Mouse (Mus musculus) G1E (cell line): ENCODE data around the gene Aldh3a2. TPM values are rescaled to one million over a fixed set of nuclear protein-coding genes. Genes with fewer than 3 reads are reported as not detected.
A peak's percentile ranks its signal among the peaks of the same experiment; 100 is the strongest.
"Not testable (repeated sequence)": the region's sequence is repeated elsewhere in the genome, so short reads cannot be mapped to it uniquely, and the experiment has no call there.

Experiments used
- ATAC-seq: 2 replicates; pipeline ENCODE4 v1.8.0; 2016; ENCODE audit warnings: mild to moderate bottlenecking; ENCODE audit not compliant: insufficient number of reproducible peaks, poor library complexity, low FRiP score, severe bottlenecking; ENCODE audit errors: extremely low read depth
- DNase-seq: peaks from one replicate; pipeline ENCODE4 v3.0.0; 2012; ENCODE audit warnings: low spot score
- H3K27me3 ChIP-seq: 2 replicates; pipeline ENCODE4 v1.6.1; 2012; ENCODE audit warnings: mild to moderate bottlenecking, low read length, inconsistent platforms; ENCODE audit not compliant: insufficient read depth
- H3K36me3 ChIP-seq: replicated peaks from 2 replicates; pipeline ENCODE3; 2012; ENCODE audit warnings: mild to moderate bottlenecking, inconsistent platforms
- H3K4me1 ChIP-seq: 2 replicates; pipeline ENCODE4 v1.6.1; 2012; ENCODE audit warnings: low read depth, low read length, inconsistent platforms, mixed read lengths; ENCODE audit not compliant: insufficient read depth
- H3K4me3 ChIP-seq: 2 replicates; pipeline ENCODE4 v1.5.1; 2012; ENCODE audit warnings: low read depth, mild to moderate bottlenecking, inconsistent platforms, low read length, moderate library complexity, mixed read lengths
- H3K9me3 ChIP-seq: replicated peaks from 2 replicates; pipeline ENCODE4 v1.6.1; 2012; ENCODE audit warnings: inconsistent platforms
- CTCF ChIP-seq: IDR thresholded peaks from 2 replicates; pipeline ENCODE4 v1.5.1; 2012; ENCODE audit warnings: low read depth, low read length, inconsistent platforms, mixed read lengths
- GATA1 ChIP-seq: IDR thresholded peaks from 2 replicates; pipeline ENCODE4 v1.6.1; 2012; ENCODE audit warnings: borderline replicate concordance, low read length, inconsistent platforms, mixed read lengths
- GATA2 ChIP-seq: IDR thresholded peaks from 2 replicates; pipeline ENCODE4 v1.6.1; 2012; ENCODE audit warnings: low read depth, low read length, inconsistent platforms, borderline replicate concordance
- POLR2AphosphoS5 ChIP-seq: IDR thresholded peaks from 2 replicates; pipeline ENCODE4 v1.6.1; 2012; ENCODE audit warnings: low read depth, low read length, inconsistent platforms; ENCODE audit not compliant: insufficient replicate concordance
- TAL1 ChIP-seq: conservative IDR thresholded peaks from 2 replicates; pipeline ENCODE4 v1.6.1; 2012; ENCODE audit warnings: low read depth, low read length, inconsistent platforms, mixed read lengths
- polyA plus RNA-seq: library from polyadenylated mRNA; stranded (reverse); fragments of >175 nt; gene quantifications from 2 replicates; pipeline ENCODE4 v1.2.3, GENCODE M21; 2012
- total RNA-seq, 2 experiments: library from RNA; stranded (forward) in 1 of 2; stranded (reverse) in 1 of 2; fragments of 200-1000 nt in 1 of 2; fragments of >200 nt in 1 of 2; fragmentation: Nextera tagmentation in 1 of 2; gene quantifications; 2 replicates each; pipeline ENCODE4 v1.2.3; 2014 to 2017

Gene Aldh3a2
- total RNA-seq (2014; fragmentation: Nextera tagmentation) (23.0 and 26.0 TPM in 2 replicates), total RNA-seq (2017) (22.1 and 27.0 TPM in 2 replicates), polyA plus RNA-seq (3.0 and 3.7 TPM in 2 replicates)

DNA sequence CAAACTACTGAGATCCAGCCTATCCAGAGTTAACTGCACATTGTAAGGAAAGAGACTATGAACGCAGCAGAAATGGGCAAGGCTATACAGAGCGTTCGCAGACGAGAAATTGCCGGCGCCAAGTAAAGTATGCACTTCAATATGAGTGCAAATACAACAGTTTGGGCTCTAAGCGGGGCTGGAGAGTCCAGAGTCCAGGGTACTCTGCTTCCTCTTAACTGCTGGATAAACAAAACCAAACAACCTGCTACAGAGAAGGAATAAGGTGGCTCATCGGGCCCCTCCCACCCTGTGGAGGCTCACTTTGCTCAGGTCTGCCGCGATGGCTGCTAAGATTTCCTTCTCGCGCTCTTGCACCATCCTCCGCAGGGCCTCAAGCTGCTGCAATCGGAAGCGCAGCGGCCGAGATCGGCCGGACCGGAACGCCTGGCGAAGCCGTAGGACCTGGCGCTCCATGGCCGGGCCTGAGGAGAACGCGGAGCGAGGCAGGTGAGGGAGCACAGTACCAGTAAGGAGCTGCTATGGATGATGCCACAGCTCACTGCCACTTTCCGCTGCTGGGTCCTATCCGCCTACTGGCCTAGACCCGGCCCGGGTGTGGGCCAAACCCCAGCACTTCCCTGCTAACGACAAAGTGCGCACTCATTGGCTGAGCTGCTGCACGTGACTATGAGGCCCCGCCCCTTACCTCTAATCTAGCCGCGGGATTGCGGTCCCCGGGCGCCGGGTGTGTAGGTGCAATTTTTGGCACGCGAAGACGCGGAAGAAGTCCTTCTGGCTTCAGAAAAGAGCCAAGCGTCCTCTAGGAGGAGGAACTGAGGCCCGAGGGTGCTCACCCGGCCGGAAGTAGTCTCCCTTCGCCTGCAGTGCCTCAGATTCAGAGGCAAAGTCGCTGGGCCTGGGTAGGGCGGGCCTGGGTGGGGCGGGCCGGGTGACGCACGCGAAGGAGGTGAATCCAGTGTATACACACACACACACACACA lies at the start of gene Aldh3a2:
TSS of gene Aldh3a2 (minus strand) at position 914 of the 983 bp plus-strand sequence.
- Histone ChIP-seq H3K4me3 (peak within 1 kb of the TSS; percentile 88), H3K9me3 (no peaks in the 10 kb centered on the region), H3K4me1 (peaks cover 18% of the 10 kb centered on the region), H3K27me3 (peaks cover 13% of the 10 kb centered on the region), H3K36me3 (peaks cover 34% of the 10 kb centered on the region)
- TF ChIP-seq GATA2 (no peak), GATA1 (no peak), TAL1 (no peak), CTCF (no peak), POLR2AphosphoS5 (no peak)
- ATAC-seq (peak; percentile 95), DNase-seq (peak; percentile 95)

DNA sequence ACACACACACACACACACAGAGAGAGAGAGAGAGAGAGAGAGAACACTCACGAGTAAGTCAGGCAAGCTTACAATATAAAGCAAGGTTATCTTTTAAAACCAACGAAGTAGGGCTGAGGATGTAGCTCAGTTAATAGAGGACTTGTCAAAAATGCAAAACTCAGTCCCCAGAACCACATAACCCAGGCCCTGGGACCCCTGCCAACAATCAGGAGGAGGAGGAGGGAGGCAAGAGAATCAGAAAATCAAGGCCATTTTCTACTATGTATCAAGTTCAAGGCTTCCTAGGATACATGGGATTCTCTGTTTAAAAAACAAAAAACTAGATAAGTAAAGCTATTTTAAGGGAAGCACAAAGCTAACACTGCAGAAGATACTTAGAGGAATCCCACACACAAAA lies 49.6 kb upstream of the Aldh3a2 start:
- Histone ChIP-seq H3K36me3 (no peaks in the 10 kb centered on the region), H3K4me1 (no peaks in the 10 kb centered on the region), H3K27me3 (peaks cover 12% of the 10 kb centered on the region; the same call in 1 of the 2 replicates), H3K4me3 (no peak overlapping the region), H3K9me3 (no peaks in the 10 kb centered on the region)
- TF ChIP-seq GATA1 (no peak), CTCF (no peak), TAL1 (no peak), GATA2 (no peak), POLR2AphosphoS5 (no peak)
- ATAC-seq (no peak), DNase-seq (no peak)

- Histone ChIP-seq H3K4me3 (no peak overlapping the region), H3K36me3 (no peaks in the 10 kb centered on the region), H3K27me3 (peaks cover 15% of the 10 kb centered on the region), H3K4me1 (peaks cover 5% of the 10 kb centered on the region; the same call in 1 of the 2 replicates), H3K9me3 (no peaks in the 10 kb centered on the region)
- DNase-seq (no peak), ATAC-seq (no peak)
- TF ChIP-seq GATA2 = no peak
- no peak for TF ChIP-seq POLR2AphosphoS5
- TF ChIP-seq TAL1 = no peak
- TF ChIP-seq GATA1 = no peak
Measured at GRCm38 (mm10) chr11:61310321-61310720, 43.1 kb upstream of the Aldh3a2 start.

DNA sequence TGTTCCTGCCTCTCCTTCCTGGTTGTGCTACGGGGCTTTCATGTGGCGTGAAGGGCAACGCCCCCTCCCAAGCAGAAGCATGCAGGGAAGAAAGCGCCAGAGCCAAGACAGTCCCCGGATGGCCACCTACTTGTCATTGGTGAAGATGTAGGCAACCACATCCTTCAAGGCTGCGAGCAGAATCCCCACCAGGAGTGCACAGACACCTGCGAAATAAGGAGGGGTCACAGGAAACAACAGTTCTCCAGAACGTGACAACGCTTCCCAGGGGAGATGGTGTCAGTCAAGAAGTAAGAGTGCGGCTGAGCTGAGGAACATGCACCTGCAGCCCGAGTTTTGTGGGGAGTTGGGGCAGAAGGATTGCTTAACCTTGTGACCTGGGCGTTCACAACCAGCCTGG lies 42.6 kb upstream of the Aldh3a2 start:
- Histone ChIP-seq H3K4me3 (no peak overlapping the region), H3K27me3 (peaks cover 12% of the 10 kb centered on the region), H3K36me3 (no peaks in the 10 kb centered on the region), H3K9me3 (no peaks in the 10 kb centered on the region), H3K4me1 (peaks cover 5% of the 10 kb centered on the region; the same call in 1 of the 2 replicates)
- ATAC-seq (no peak), DNase-seq (no peak)
- TF ChIP-seq GATA2 (no peak), CTCF (no peak), POLR2AphosphoS5 (no peak), TAL1 (no peak), GATA1 (no peak)

- no peak overlapping the region for H3K4me3 ChIP-seq
- ATAC-seq (no peak), DNase-seq (no peak)
- TF ChIP-seq GATA1 (no peak), TAL1 (no peak), POLR2AphosphoS5 (no peak), GATA2 (no peak), CTCF (no peak)
- H3K4me1 ChIP-seq = peaks cover 5% of the 10 kb centered on the region; the same call in 1 of the 2 replicates
- peaks cover 6% of the 10 kb centered on the region for H3K27me3 ChIP-seq
- H3K36me3 ChIP-seq = no peaks in the 10 kb centered on the region
- H3K9me3 ChIP-seq = no peaks in the 10 kb centered on the region
Measured at GRCm38 (mm10) chr11:61307795-61308194, 40.5 kb upstream of the Aldh3a2 start.

DNA sequence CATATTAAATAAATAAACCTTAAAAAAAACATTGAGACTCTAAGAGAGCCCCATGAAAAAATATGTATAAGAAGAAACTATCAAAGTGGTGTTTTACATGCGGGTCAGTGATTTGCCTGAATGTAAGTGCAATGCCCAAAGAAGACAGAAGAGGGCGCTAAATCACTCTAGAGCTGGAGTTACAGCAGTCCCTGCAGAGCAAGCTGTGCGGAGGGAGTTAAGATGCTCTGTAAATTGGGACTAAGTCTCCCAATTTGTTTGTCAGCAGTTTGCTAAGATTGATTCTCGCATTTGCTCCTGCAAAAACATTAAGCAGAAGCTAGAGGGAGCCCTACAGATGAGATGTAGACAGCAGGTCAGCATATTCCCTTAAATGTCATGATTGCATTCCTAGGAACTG lies 38.1 kb upstream of the Aldh3a2 start:
- Histone ChIP-seq H3K4me1 (peaks cover 8% of the 10 kb centered on the region), H3K36me3 (no peaks in the 10 kb centered on the region), H3K4me3 (no peak overlapping the region), H3K9me3 (no peaks in the 10 kb centered on the region), H3K27me3 (peaks cover 16% of the 10 kb centered on the region)
- TF ChIP-seq GATA1 (no peak), GATA2 (no peak), CTCF (peak; percentile 63)
- DNase-seq = no peak
- ATAC-seq = no peak

GRCm38 (mm10) chr11:61304535-61304934 lies 37.3 kb upstream of the Aldh3a2 start:
- not testable (repeated sequence) for DNase-seq, H3K9me3 ChIP-seq, H3K4me3 ChIP-seq, H3K36me3 ChIP-seq, ATAC-seq, H3K4me1 ChIP-seq
- H3K27me3 ChIP-seq = peaks cover 16% of the 10 kb centered on the region
